Mouse (Mus musculus) C2C12 (cell line): Measurements from ENCODE around the gene Pdilt.
"Not testable (repeated sequence)": the region's sequence is repeated elsewhere in the genome, so short reads cannot be mapped to it uniquely, and the experiment has no call there.

Experiments used
- CEBPB ChIP-seq: IDR thresholded peaks from one replicate; pipeline ENCODE4 v1.6.1; 2011; ENCODE audit warnings: low read depth, mild to moderate bottlenecking, control low read depth, moderate library complexity
- CTCF ChIP-seq: IDR thresholded peaks from one replicate; pipeline ENCODE4 v1.5.1; 2011; ENCODE audit not compliant: control insufficient read depth, insufficient read depth, insufficient read length
- USF1 ChIP-seq: IDR thresholded peaks from one replicate; pipeline ENCODE4 v1.6.1; 2011; ENCODE audit warnings: low read depth, mild to moderate bottlenecking, control low read depth, moderate library complexity

DNA sequence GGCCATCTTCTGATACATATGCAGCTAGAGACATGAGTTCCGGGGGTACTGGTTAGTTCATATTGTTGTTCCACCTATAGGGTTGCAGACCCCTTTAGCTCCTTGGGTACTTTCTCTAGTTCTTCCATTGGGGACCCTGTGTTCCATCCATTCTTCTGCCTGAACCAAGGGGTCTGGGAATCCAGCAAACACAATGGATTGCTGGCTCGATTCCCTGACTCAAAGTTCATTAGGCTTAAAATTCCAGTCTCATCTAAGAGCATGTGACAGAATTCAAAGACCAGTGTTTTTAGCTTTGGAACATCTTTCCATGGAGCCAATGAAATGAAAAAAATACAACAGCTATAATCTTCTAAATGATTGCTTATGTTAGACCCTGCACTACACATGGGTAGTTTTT is 39.2 kb upstream of the Pdilt start:
- TF ChIP-seq CTCF, USF1, CEBPB: not testable (repeated sequence)
